Mouse (Mus musculus): Measurements from ENCODE around the gene Nmnat2.

Gene Nmnat2

GRCm38 (mm10) chr1:153163831-153164230 lies 209.0 kb downstream of the Nmnat2 start:
- no peak for DNase-seq (ENCODE audit: low read depth, low spot score)

- no peak for DNase-seq (ENCODE audit: low read depth, low spot score)
Measured at GRCm38 (mm10) chr1:153168293-153168692, 213.5 kb downstream of the Nmnat2 start.

Measured in CD4-positive helper T cell, adult 2 months (primary cell).